Mouse (Mus musculus) forebrain, embryonic 11.5 days (tissue): ENCODE data around the gene Cyren. TPM values are rescaled to one million over a fixed set of nuclear protein-coding genes. Genes with fewer than 3 reads are reported as not detected.

ENCODE experiments used
- ATAC-seq: fragments of 200-750 bp; cut with Nextera tagmentation; replicated peaks from 2 replicates; pipeline ENCODE4 v1.8.0; 2017; ENCODE audit warnings: moderate TSS enrichment; ENCODE audit not compliant: low FRiP score
- DNase-seq: peaks from one replicate; pipeline ENCODE4 v3.0.0-alpha.2; 2017; ENCODE audit warnings: low spot score
- H3K27ac ChIP-seq: fragments of 300-500 bp; sonication (generic); 2 replicates; pipeline ENCODE4 v1.5.1; 2014; ENCODE audit warnings: low read depth, low read length
- H3K27me3 ChIP-seq: fragments of 300-500 bp; sonication (generic); 2 replicates; pipeline ENCODE4 v1.6.1; 2014; ENCODE audit warnings: mild to moderate bottlenecking, low read length, mixed read lengths; ENCODE audit not compliant: control insufficient read depth, insufficient read depth
- H3K36me3 ChIP-seq: fragments of 300-500 bp; sonication (generic); 2 replicates; pipeline ENCODE4 v1.6.1; 2014; ENCODE audit warnings: mild to moderate bottlenecking, low read length, moderate library complexity, mixed read lengths; ENCODE audit not compliant: control insufficient read depth, insufficient read depth
- H3K4me1 ChIP-seq: fragments of 300-500 bp; sonication (generic); replicated peaks from 2 replicates; pipeline ENCODE4 v1.6.1; 2014; ENCODE audit warnings: low read length, mixed read lengths; ENCODE audit not compliant: control insufficient read depth, insufficient read depth
- H3K4me2 ChIP-seq: fragments of 300-500 bp; sonication (generic); 2 replicates; pipeline ENCODE4 v1.6.1; 2014; ENCODE audit warnings: low read depth, mild to moderate bottlenecking, low read length, moderate library complexity, mixed read lengths; ENCODE audit not compliant: severe bottlenecking
- H3K4me3 ChIP-seq: fragments of 300-500 bp; sonication (generic); 2 replicates; pipeline ENCODE4 v1.5.1; 2014; ENCODE audit warnings: low read depth, low read length
- H3K9ac ChIP-seq: fragments of 300-500 bp; sonication (generic); 2 replicates; pipeline ENCODE4 v1.6.1; 2014; ENCODE audit warnings: low read length
- H3K9me3 ChIP-seq: fragments of 300-500 bp; sonication (generic); 2 replicates; pipeline ENCODE4 v1.6.1; 2016; ENCODE audit warnings: low read length, mixed read lengths; ENCODE audit not compliant: control insufficient read depth
- WGBS: fragments of 180-500 bp; shearing (Covaris S2); extraction: QIAGEN DNeasy Blood & Tissue Kit; methylation state at CpG from one replicate; pipeline ENCODE4 v1.1.7; 2014; 5-methylcytosine and 5-hydroxymethylcytosine counted together
- polyA plus RNA-seq: library from polyadenylated mRNA; unstranded; fragments of >200 nt; fragmentation: Nextera tagmentation; extraction: Ambion mirVana; gene quantifications from 2 replicates; pipeline ENCODE4 v1.2.1, GENCODE M21; 2014

Gene Cyren
- polyA plus RNA-seq, 1 experiment from 2014 or later, result 13.7 TPM

GRCm38 (mm10) chr6:34903851-34904250 lies 26.0 kb upstream of the Cyren start:
- no peaks in the 10 kb centered on the region; the same call in 1 of the 2 replicates for H3K36me3 ChIP-seq

GRCm38 (mm10) chr6:34903441-34903840 lies 25.6 kb upstream of the Cyren start:
- H3K27me3 ChIP-seq, result no peaks in the 10 kb centered on the region

More at GRCm38 (mm10) chr6:34903851-34904250, 26.0 kb upstream of the Cyren start:
- Histone ChIP-seq H3K9me3 (no peaks in the 10 kb centered on the region), H3K4me2 (no peak overlapping the region), H3K27me3 (no peaks in the 10 kb centered on the region), H3K9ac (no peak overlapping the region), H3K27ac (no peak overlapping the region), H3K4me3 (no peak overlapping the region), H3K4me1 (no peaks in the 10 kb centered on the region)
- DNase-seq (no peak), ATAC-seq (no peak)
- 89% methylated on average over 10 of the region's 10 CpGs for WGBS

GRCm38 (mm10) chr6:34902578-34902977 lies 24.7 kb upstream of the Cyren start:
- H3K27ac ChIP-seq, result no peak overlapping the region
- H3K36me3 ChIP-seq, result no peaks in the 10 kb centered on the region; the same call in 1 of the 2 replicates
- no peaks in the 10 kb centered on the region for H3K27me3 ChIP-seq
- ATAC-seq (no peak), DNase-seq (no peak)
- 90% methylated on average over 7 of the region's 7 CpGs for WGBS
- no peak overlapping the region for H3K9ac ChIP-seq
- no peaks in the 10 kb centered on the region for H3K9me3 ChIP-seq
- H3K4me3 ChIP-seq, result no peak overlapping the region
- no peak overlapping the region for H3K4me2 ChIP-seq
- no peaks in the 10 kb centered on the region for H3K4me1 ChIP-seq

More at GRCm38 (mm10) chr6:34903441-34903840, 25.6 kb upstream of the Cyren start:
- Histone ChIP-seq H3K4me1 (no peaks in the 10 kb centered on the region), H3K4me3 (no peak overlapping the region), H3K27ac (no peak overlapping the region), H3K4me2 (no peak overlapping the region), H3K36me3 (no peaks in the 10 kb centered on the region; the same call in 1 of the 2 replicates), H3K9ac (no peak overlapping the region), H3K9me3 (no peaks in the 10 kb centered on the region)
- DNase-seq (no peak), ATAC-seq (no peak)
- WGBS, result 83% methylated on average over 5 of the region's 5 CpGs

- Histone ChIP-seq H3K4me3 (no peak overlapping the region), H3K36me3 (no peaks in the 10 kb centered on the region; the same call in 1 of the 2 replicates), H3K27me3 (no peaks in the 10 kb centered on the region), H3K4me1 (no peaks in the 10 kb centered on the region), H3K9me3 (no peaks in the 10 kb centered on the region), H3K27ac (no peak overlapping the region), H3K9ac (no peak overlapping the region), H3K4me2 (no peak overlapping the region)
- DNase-seq (no peak), ATAC-seq (no peak)
- 83% methylated on average over 9 of the region's 9 CpGs for WGBS
Observed at GRCm38 (mm10) chr6:34901911-34902444, 24.1 kb upstream of the Cyren start.

GRCm38 (mm10) chr6:34900990-34901389 lies 23.1 kb upstream of the Cyren start:
- H3K4me1 ChIP-seq, result no peaks in the 10 kb centered on the region
- H3K4me2 ChIP-seq, result no peak overlapping the region
- ATAC-seq (no peak), DNase-seq (no peak)
- no peak overlapping the region for H3K27ac ChIP-seq
- H3K27me3 ChIP-seq, result no peaks in the 10 kb centered on the region
- H3K9ac ChIP-seq, result no peak overlapping the region
- no peaks in the 10 kb centered on the region; the same call in 1 of the 2 replicates for H3K36me3 ChIP-seq
- WGBS, result 72% methylated on average over 2 of the region's 2 CpGs
- no peak overlapping the region for H3K4me3 ChIP-seq
- no peaks in the 10 kb centered on the region for H3K9me3 ChIP-seq

- no peak overlapping the region for H3K9ac ChIP-seq
- WGBS, result 94% methylated on average over 2 of the region's 2 CpGs
- DNase-seq (no peak), ATAC-seq (no peak)
- H3K4me3 ChIP-seq, result no peak overlapping the region
- no peaks in the 10 kb centered on the region for H3K9me3 ChIP-seq
- no peak overlapping the region for H3K27ac ChIP-seq
- no peaks in the 10 kb centered on the region for H3K27me3 ChIP-seq
- H3K36me3 ChIP-seq, result peaks cover 2% of the 10 kb centered on the region; the same call in 1 of the 2 replicates
- no peaks in the 10 kb centered on the region for H3K4me1 ChIP-seq
- no peak overlapping the region for H3K4me2 ChIP-seq
Observed at GRCm38 (mm10) chr6:34899127-34899526, 21.3 kb upstream of the Cyren start.

- DNase-seq, result no peak
- ATAC-seq, result no peak
- H3K9ac ChIP-seq, result no peak overlapping the region; the same call in 1 of the 2 replicates
- no peak overlapping the region for H3K4me3 ChIP-seq
- 53% methylated on average over 16 of the region's 16 CpGs for WGBS
- H3K4me1 ChIP-seq, result no peaks in the 10 kb centered on the region
- no peaks in the 10 kb centered on the region for H3K27me3 ChIP-seq
- H3K36me3 ChIP-seq, result peaks cover 2% of the 10 kb centered on the region; the same call in 1 of the 2 replicates
- no peaks in the 10 kb centered on the region for H3K9me3 ChIP-seq
- no peak overlapping the region for H3K27ac ChIP-seq
- no peak overlapping the region for H3K4me2 ChIP-seq
Observed at GRCm38 (mm10) chr6:34896168-34896780, 18.4 kb upstream of the Cyren start.

- Histone ChIP-seq H3K27me3 (no peaks in the 10 kb centered on the region), H3K27ac (no peak overlapping the region)
- ATAC-seq, result no peak
Observed at GRCm38 (mm10) chr6:34895569-34895968, 17.7 kb upstream of the Cyren start.

GRCm38 (mm10) chr6:34889185-34889584 lies 11.3 kb upstream of the Cyren start:
- Histone ChIP-seq H3K27me3 (no peaks in the 10 kb centered on the region), H3K27ac (no peak overlapping the region), H3K4me1 (peaks cover 10% of the 10 kb centered on the region), H3K9ac (no peak overlapping the region), H3K36me3 (no peaks in the 10 kb centered on the region; the same call in 1 of the 2 replicates), H3K9me3 (no peaks in the 10 kb centered on the region), H3K4me2 (no peak overlapping the region), H3K4me3 (no peak overlapping the region)
- no peak for ATAC-seq
- DNase-seq, result no peak
- WGBS, result 57% methylated on average over 4 of the region's 4 CpGs

More at GRCm38 (mm10) chr6:34895569-34895968, 17.7 kb upstream of the Cyren start:
- no peak for DNase-seq
- no peaks in the 10 kb centered on the region for H3K4me1 ChIP-seq
- H3K9ac ChIP-seq, result no peak overlapping the region
- H3K4me2 ChIP-seq, result no peak overlapping the region
- peaks cover 2% of the 10 kb centered on the region; the same call in 1 of the 2 replicates for H3K36me3 ChIP-seq
- no peaks in the 10 kb centered on the region for H3K9me3 ChIP-seq
- H3K4me3 ChIP-seq, result no peak overlapping the region
- 95% methylated on average over 7 of the region's 7 CpGs for WGBS
